Mouse (Mus musculus) heart, postnatal 36 days (tissue): ENCODE data around the gene Lypla2. TPM values are rescaled to one million over a fixed set of nuclear protein-coding genes. Genes with fewer than 3 reads are reported as not detected.
"Not testable (repeated sequence)": the region's sequence is repeated elsewhere in the genome, so short reads cannot be mapped to it uniquely, and the experiment has no call there.

ENCODE experiments used
- DNase-seq, 2 experiments: peaks; one replicate each; pipeline ENCODE4 v3.0.0; 2021 to 2022
- intact Hi-C: fragments of 180-260 bp; cut with DNase I; formaldehyde crosslinking; loops from one replicate; pipeline ENCODE4 v1.15.1; 2025
- total RNA-seq, 2 experiments: library from RNA; stranded (reverse); gene quantifications; 2 replicates each; pipeline ENCODE4 v1.2.3; 2021

Gene Lypla2
- total RNA-seq, 2 experiments from 2014 or later: 33.3 to 34.7 TPM

GRCm38 (mm10) chr4:135951505-135951904 is 20.9 kb downstream of the Lypla2 start:
- intact Hi-C loops: no loop called here
- no peak for DNase-seq

- intact Hi-C loops: no loop called here
- no peak for DNase-seq
Observed at GRCm38 (mm10) chr4:135950365-135950764, 22.1 kb downstream of the Lypla2 start.

GRCm38 (mm10) chr4:135949911-135950310 is 22.5 kb downstream of the Lypla2 start:
- intact Hi-C loops: no loop called here

GRCm38 (mm10) chr4:135949475-135949874 is 23.0 kb downstream of the Lypla2 start:
- peak in 1 of 2 experiments; percentile 36 for DNase-seq

More at GRCm38 (mm10) chr4:135949911-135950310, 22.5 kb downstream of the Lypla2 start:
- no peak for DNase-seq

GRCm38 (mm10) chr4:135948142-135948541 is 24.3 kb downstream of the Lypla2 start:
- intact Hi-C loops: no loop called here
- no peak for DNase-seq

More at GRCm38 (mm10) chr4:135949475-135949874, 23.0 kb downstream of the Lypla2 start:
- intact Hi-C loops: no loop called here

- intact Hi-C loops: no loop called here
- DNase-seq: peak in 1 of 2 experiments; percentile 33
Observed at GRCm38 (mm10) chr4:135946659-135947301, 25.6 kb downstream of the Lypla2 start.

- intact Hi-C loops: no loop called here
- DNase-seq: peak; percentile 94 to 96
Observed at GRCm38 (mm10) chr4:135946278-135946658, 26.2 kb downstream of the Lypla2 start, which contains the start of gene Hmgcl. Hmgcl (plus strand) TSS chr4:135946448.

- intact Hi-C loops: no loop called here
- no peak for DNase-seq
Observed at GRCm38 (mm10) chr4:135945706-135946105, 26.7 kb downstream of the Lypla2 start.

GRCm38 (mm10) chr4:135943389-135943788 is 29.0 kb downstream of the Lypla2 start:
- intact Hi-C loops: loop anchor here (2.0 kb wide), 1 partner anchor 23 kb away; the partner anchor contains the start of gene Fuca1
- peak; percentile 39 to 43 for DNase-seq

- intact Hi-C loops: loop anchor here (2.0 kb wide), 1 partner anchor 21 kb away; the partner anchor contains the start of gene Fuca1
- DNase-seq: no peak
Observed at GRCm38 (mm10) chr4:135942193-135942592, 30.2 kb downstream of the Lypla2 start.

- DNase-seq, intact Hi-C loops: not testable (repeated sequence)
Observed at GRCm38 (mm10) chr4:135941026-135941425, 31.4 kb downstream of the Lypla2 start.

GRCm38 (mm10) chr4:135938858-135939257 is 33.6 kb downstream of the Lypla2 start:
- intact Hi-C loops: no loop called here

GRCm38 (mm10) chr4:135935502-135935901 is 36.9 kb downstream of the Lypla2 start:
- intact Hi-C loops: no loop called here
- peak; percentile 37 to 53 for DNase-seq

More at GRCm38 (mm10) chr4:135938858-135939257, 33.6 kb downstream of the Lypla2 start:
- no peak for DNase-seq

- intact Hi-C loops: no loop called here
- no peak for DNase-seq
Observed at GRCm38 (mm10) chr4:135934708-135935500, 37.5 kb downstream of the Lypla2 start.

- intact Hi-C loops: loop anchor here (2.0 kb wide), 1 partner anchor 41 kb away; no protein-coding TSS in a partner anchor
- DNase-seq: no peak
Observed at GRCm38 (mm10) chr4:135931832-135932231, 40.6 kb downstream of the Lypla2 start.

- intact Hi-C loops: no loop called here
- DNase-seq: no peak
Observed at GRCm38 (mm10) chr4:135930239-135930638, 42.2 kb downstream of the Lypla2 start.

- no peak for DNase-seq
- intact Hi-C loops: loop anchor here (10.0 kb wide), 1 partner anchor 225 kb away; no protein-coding TSS in a partner anchor
Observed at GRCm38 (mm10) chr4:135929828-135930227, 42.6 kb downstream of the Lypla2 start.

GRCm38 (mm10) chr4:135929405-135929804 is 43.0 kb downstream of the Lypla2 start:
- intact Hi-C loops: loop anchor here (10.0 kb wide), 1 partner anchor 225 kb away; no protein-coding TSS in a partner anchor
- no peak for DNase-seq

GRCm38 (mm10) chr4:135928376-135928775 is 44.0 kb downstream of the Lypla2 start:
- DNase-seq: no peak
- intact Hi-C loops: loop anchor here (10.0 kb wide), 1 partner anchor 224 kb away; no protein-coding TSS in a partner anchor

- DNase-seq: no peak
- intact Hi-C loops: loop anchor here (10.0 kb wide), 1 partner anchor 222 kb away; no protein-coding TSS in a partner anchor
Observed at GRCm38 (mm10) chr4:135926861-135927260, 45.6 kb downstream of the Lypla2 start.
